Mouse (Mus musculus): ENCODE measurements around the gene Ppfibp2.

- no peak; the same call in 1 of the 2 replicates for TF ChIP-seq EP300 (IDR thresholded peaks at IDR 0.05)
- TF ChIP-seq CTCF (IDR thresholded peaks at IDR 0.05), result peak; percentile 82
Observed at GRCm38 (mm10) chr7:107708491-107709112, 113.6 kb downstream of the Ppfibp2 start.

Measured in lung, postnatal 0 days (tissue).